14 mouse cellular contexts compared by ENCODE assay signal in the genomic region with DNA sequence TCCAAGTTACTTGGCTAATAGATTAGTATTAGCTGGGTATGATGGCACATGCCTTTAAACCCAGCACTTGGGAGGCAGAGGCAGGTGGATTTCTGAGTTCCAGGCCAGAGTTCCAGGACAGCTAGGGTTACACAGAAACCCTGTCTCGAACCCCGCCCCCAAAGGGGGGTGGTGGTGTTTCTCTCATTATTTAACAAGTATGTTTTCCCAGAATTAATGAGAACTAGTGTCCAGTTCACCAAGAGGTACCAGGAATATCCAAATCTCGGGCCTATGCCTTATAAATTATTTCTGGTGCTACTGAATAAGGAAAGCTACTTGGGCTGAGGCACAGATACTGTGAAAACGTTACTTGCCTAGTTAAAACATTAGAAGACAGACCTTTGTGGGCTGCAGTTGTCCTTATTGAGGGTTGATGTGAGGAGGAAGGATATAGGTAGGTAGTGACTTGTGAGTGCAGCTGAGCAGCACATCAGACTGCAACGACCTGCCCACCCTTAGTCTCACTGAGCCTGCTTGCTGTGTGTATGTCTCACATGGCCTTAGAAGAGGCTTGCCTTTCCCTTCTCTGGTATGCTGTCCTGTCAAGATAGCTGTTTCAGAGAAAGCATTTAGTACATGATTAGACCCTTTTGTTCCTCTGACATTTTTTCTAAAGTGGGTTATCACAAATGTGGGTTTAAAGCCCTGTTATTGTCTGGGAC. TPM values are rescaled to one million over a fixed set of nuclear protein-coding genes. Genes with fewer than 3 reads are reported as not detected.
DNase-seq lines count a peak whose midpoint lies in the region; ATAC-seq and TF ChIP-seq lines count a peak whose summit lies in the region.
"Had no signal": no experiment of that assay in that cellular context is flagged by ENCODE, and none has a peak within 500 bp of the region (broad histone marks: within the 10 kb centered on the region; RNA-seq: fewer than 3 reads in every experiment).

No protein-coding gene starts in this region.

- no peak overlapping the region for H3K4me2 ChIP-seq in lung, embryonic 14.5 days
- no peak overlapping the region for H3K4me2 ChIP-seq in myocyte (ENCODE audit: low read depth)
- H3K4me2 ChIP-seq: heart, embryonic 15.5 days; midbrain, embryonic 15.5 days had no signal

- peak overlapping the region; percentile 27; the same call in 1 of the 2 replicates for H3K27ac ChIP-seq in lung, embryonic 14.5 days (ENCODE audit: low read depth)
- H3K27ac ChIP-seq: heart, embryonic 15.5 days; midbrain, embryonic 15.5 days had no signal

- WGBS in lung, embryonic 14.5 days: 25% methylated on average over 5 of the region's 5 CpGs

- DNase-seq in lung, embryonic 14.5 days: no peak
- no peak for DNase-seq in lung, postnatal 10 days
- DNase-seq in MEL-GATA-1-ER (ENCODE audit: extremely low read depth, low read depth): peak; percentile 71
- DNase-seq in embryo, embryonic 9.5 days (ENCODE audit: extremely low spot score): peak; percentile 61
- no peak for DNase-seq in layer of hippocampus, adult 11-12 months (ENCODE audit: low spot score)
- DNase-seq in adrenal gland, adult 8-10 months: no peak
- DNase-seq: cerebellum, postnatal 14 days; gastrocnemius, postnatal 10 days; kidney, postnatal 4 days had no signal

- no peak overlapping the region for H3ac ChIP-seq in myocyte (ENCODE audit: control insufficient read depth, insufficient read length)

- peaks cover 10% of the 10 kb centered on the region for H3K79me2 ChIP-seq in myocyte (ENCODE audit: control insufficient read depth, insufficient read depth)

- no peak overlapping the region for H3K9ac ChIP-seq in lung, embryonic 14.5 days
- H3K9ac ChIP-seq: heart, embryonic 15.5 days; midbrain, embryonic 15.5 days had no signal

- ATAC-seq in lung, embryonic 14.5 days (ENCODE audit: insufficient read depth): peak; percentile 25; the same call in 1 of the 2 replicates
- ATAC-seq: midbrain, embryonic 15.5 days had no signal

- H3K9me3 ChIP-seq in lung, embryonic 14.5 days (ENCODE audit: low read depth, low read length): no peaks in the 10 kb centered on the region
- H3K9me3 ChIP-seq: heart, embryonic 15.5 days; midbrain, embryonic 15.5 days had no signal

- H3K4me1 ChIP-seq in lung, embryonic 14.5 days (ENCODE audit: insufficient read depth): no peaks in the 10 kb centered on the region

- no peak for TF ChIP-seq CTCF in lung, embryonic 14.5 days (IDR thresholded peaks at IDR 0.05; ENCODE audit: low read depth)

- no peaks in the 10 kb centered on the region for H3K27me3 ChIP-seq in lung, embryonic 14.5 days (ENCODE audit: insufficient read depth, low read length)
- no peaks in the 10 kb centered on the region for H3K27me3 ChIP-seq in myocyte (ENCODE audit: control insufficient read depth, insufficient read depth, insufficient read length)
- H3K27me3 ChIP-seq: heart, embryonic 15.5 days; midbrain, embryonic 15.5 days had no signal

- H3K36me3 ChIP-seq in lung, embryonic 14.5 days (ENCODE audit: insufficient read depth): peaks cover 43% of the 10 kb centered on the region
- peaks cover 39% of the 10 kb centered on the region for H3K36me3 ChIP-seq in myocyte (ENCODE audit: control insufficient read depth, insufficient read depth)
- H3K36me3 ChIP-seq: midbrain, embryonic 15.5 days had no signal

- no peak for TF ChIP-seq POLR2A in myocyte (IDR thresholded peaks at IDR 0.05; ENCODE audit: insufficient read length, low read depth)

- no peak overlapping the region for H3K4me3 ChIP-seq in lung, embryonic 14.5 days (ENCODE audit: low read depth, low read length)
- H3K4me3 ChIP-seq in myocyte: no peak overlapping the region
- H3K4me3 ChIP-seq: erythroblast, embryonic 14.5 days; heart, embryonic 15.5 days; midbrain, embryonic 15.5 days had no signal

TF ChIP-seq in myocyte, 11 proteins besides CTCF, POLR2A, EP300 and RAD21:
- TF ChIP-seq USF1 (IDR thresholded peaks at IDR 0.05; ENCODE audit: low read depth): no peak
- no peak for TF ChIP-seq MYOD1 (IDR thresholded peaks at IDR 0.05; ENCODE audit: control insufficient read depth in 1 of 3, insufficient read length in 2 of 3, low read depth in 2 of 3)
- peak; percentile 84 for TF ChIP-seq POLR2AphosphoS2 (IDR thresholded peaks at IDR 0.05; ENCODE audit: insufficient read length, low read depth)
TF ChIP-seq in myocyte: peak in this region for 1.

RNA-seq across cellular contexts. Expression of gene Gpc5, which starts 43.0 kb away (rescaled TPM):
- polyA plus RNA-seq in lung, embryonic 14.5 days (2014; fragmentation: Nextera tagmentation; extraction: Ambion mirVana): 0.29 and 0.30 TPM in 2 replicates
- not detected for polyA plus RNA-seq in myocyte (2012; fragmentation: generic; extraction: Trizol)
- total RNA-seq in adrenal gland, adult 8-10 months (2022): under 1 TPM in 2 of 4 experiments, not detected in 2; 0.29 to 0.42 TPM
- polyA plus RNA-seq: erythroblast, embryonic 14.5 days; small intestine, adult 2 months had no signal

Comparison
In these comparisons a context has a peak if more than half of its experiments do, and no peak if none do; other contexts are left out.
1. DNase-seq: peak in MEL-GATA-1-ER (single experiment) and embryo, embryonic 9.5 days (single experiment); none in lung, embryonic 14.5 days (single experiment), lung, postnatal 10 days (single experiment), layer of hippocampus, adult 11-12 months (single experiment) and adrenal gland, adult 8-10 months (single experiment).